In genomic region chr1:60042796-60043469, GRCm38 (mm10) we compare ENCODE assay signal across 8 mouse cellular contexts. TPM values are rescaled to one million over a fixed set of nuclear protein-coding genes. Genes with fewer than 3 reads are reported as not detected.
DNase-seq lines count a peak whose midpoint lies in the region; ATAC-seq and TF ChIP-seq lines count a peak whose summit lies in the region.

Gene Ica1l (minus strand): TSS chr1:60043184.

- peak within 1 kb of the TSS; percentile 79 for H3K9ac ChIP-seq in embryonic facial prominence, embryonic 11.5 days (replicated peaks; ENCODE audit: low read length)
- peak within 1 kb of the TSS; percentile 94 for H3K9ac ChIP-seq in midbrain, postnatal 0 days (replicated peaks; ENCODE audit: low read length, poor library complexity, severe bottlenecking)
- H3K9ac ChIP-seq in stomach, embryonic 15.5 days: peak within 1 kb of the TSS; percentile 20; the same call in 1 of the 2 replicates

- H3K27me3 ChIP-seq in embryonic facial prominence, embryonic 11.5 days (ENCODE audit: control insufficient read depth, insufficient read depth, low read length): peaks cover 14% of the 10 kb centered on the region
- no peaks in the 10 kb centered on the region for H3K27me3 ChIP-seq in midbrain, postnatal 0 days (ENCODE audit: insufficient read depth, low read length)
- H3K27me3 ChIP-seq in stomach, embryonic 15.5 days (replicated peaks): peaks cover 13% of the 10 kb centered on the region

- H3K36me3 ChIP-seq in embryonic facial prominence, embryonic 11.5 days (replicated peaks; ENCODE audit: control insufficient read depth, insufficient read depth, low read depth, low read length): no peaks in the 10 kb centered on the region
- H3K36me3 ChIP-seq in midbrain, postnatal 0 days (ENCODE audit: insufficient read depth, low read length): no peaks in the 10 kb centered on the region
- no peaks in the 10 kb centered on the region for H3K36me3 ChIP-seq in stomach, embryonic 15.5 days

- no peaks in the 10 kb centered on the region for H3K9me3 ChIP-seq in embryonic facial prominence, embryonic 11.5 days (replicated peaks; ENCODE audit: control insufficient read depth, low read length)
- no peaks in the 10 kb centered on the region for H3K9me3 ChIP-seq in midbrain, postnatal 0 days (ENCODE audit: low read length)
- no peaks in the 10 kb centered on the region for H3K9me3 ChIP-seq in stomach, embryonic 15.5 days

- DNase-seq in A20 (ENCODE audit: low read depth, low spot score) (peak; percentile 64), liver (peak; percentile 18)
- peak; percentile 83 for DNase-seq in adrenal gland, postnatal 14 days
- peak; percentile 64 for DNase-seq in embryonic facial prominence, embryonic 11.5 days (ENCODE audit: low spot score)
- peak; percentile 14 to 25 for DNase-seq in heart, adult 9 months (ENCODE audit: low spot score in 2 of 2)
- peak; percentile 1 to 25 for DNase-seq in kidney, adult 8-10 months
- peak; percentile 58 for DNase-seq in midbrain, postnatal 0 days (ENCODE audit: low spot score)

- no peaks in the 10 kb centered on the region for H3K4me1 ChIP-seq in embryonic facial prominence, embryonic 11.5 days (ENCODE audit: control insufficient read depth, insufficient read depth, low read length)
- H3K4me1 ChIP-seq in midbrain, postnatal 0 days (ENCODE audit: insufficient read depth, low read length): no peaks in the 10 kb centered on the region
- H3K4me1 ChIP-seq in stomach, embryonic 15.5 days: peaks cover 6% of the 10 kb centered on the region

- peak within 1 kb of the TSS; percentile 95 for H3K4me2 ChIP-seq in embryonic facial prominence, embryonic 11.5 days (ENCODE audit: low read depth, low read length)
- peak within 1 kb of the TSS; percentile 79 for H3K4me2 ChIP-seq in midbrain, postnatal 0 days (ENCODE audit: low read depth, low read length, poor library complexity, severe bottlenecking)
- peak within 1 kb of the TSS; percentile 78 for H3K4me2 ChIP-seq in stomach, embryonic 15.5 days

- H3K27ac ChIP-seq in embryonic facial prominence, embryonic 11.5 days (replicated peaks; ENCODE audit: low read depth, low read length): no peak within 1 kb of the TSS
- peak within 1 kb of the TSS; percentile 92 for H3K27ac ChIP-seq in midbrain, postnatal 0 days (ENCODE audit: low read depth, low read length)
- no peak within 1 kb of the TSS for H3K27ac ChIP-seq in stomach, embryonic 15.5 days

- peak within 1 kb of the TSS; percentile 77 for H3K4me3 ChIP-seq in embryonic facial prominence, embryonic 11.5 days (ENCODE audit: low read depth, low read length)
- peak within 1 kb of the TSS; percentile 89 for H3K4me3 ChIP-seq in midbrain, postnatal 0 days (ENCODE audit: low read depth, low read length)
- H3K4me3 ChIP-seq in stomach, embryonic 15.5 days (replicated peaks): peak within 1 kb of the TSS; percentile 71

- TF ChIP-seq CTCF in midbrain, postnatal 0 days (IDR thresholded peaks at IDR 0.05): no peak

- ATAC-seq in embryonic facial prominence, embryonic 11.5 days (replicated peaks; ENCODE audit: insufficient number of reproducible peaks, low FRiP score, low TSS enrichment, low read depth): peak; percentile 87
- peak; percentile 88 for ATAC-seq in midbrain, postnatal 0 days (ENCODE audit: low FRiP score)
- ATAC-seq in stomach, embryonic 15.5 days (ENCODE audit: insufficient read depth, low FRiP score, low read depth): peak; percentile 65; the same call in 1 of the 2 replicates

- WGBS in embryonic facial prominence, embryonic 11.5 days: under 1% methylated on average over 51 of the region's 99 CpGs
- WGBS in midbrain, postnatal 0 days: under 1% methylated on average over 59 of the region's 99 CpGs
- WGBS in stomach, embryonic 15.5 days: under 1% methylated on average over 77 of the region's 99 CpGs

RNA-seq across cellular contexts. Expression of gene Ica1l, which starts in this region (rescaled TPM):
- total RNA-seq in adrenal gland, postnatal 14 days (2021): 1.7 and 2.1 TPM in 2 replicates
- polyA plus RNA-seq in embryonic facial prominence, embryonic 11.5 days (2014; fragmentation: Nextera tagmentation; extraction: Ambion mirVana): 1.2 and 2.2 TPM in 2 replicates
- total RNA-seq in midbrain, postnatal 0 days (2014; rRNA removed): 63.8 and 76.5 TPM in 2 replicates
- polyA plus RNA-seq in midbrain, postnatal 0 days (2015; fragmentation: Nextera tagmentation; extraction: Ambion mirVana): 76.6 and 79.4 TPM in 2 replicates
- polyA plus RNA-seq in stomach, embryonic 15.5 days (2015; fragmentation: Nextera tagmentation; extraction: Ambion mirVana): 0.70 and 1.4 TPM in 2 replicates

Comparison
In these comparisons a context has a peak if more than half of its experiments do, and no peak if none do; other contexts are left out.
1. RNA of gene Ica1l (total RNA-seq): 63.8 to 76.5 TPM in midbrain, postnatal 0 days; 1.7 to 2.1 TPM in adrenal gland, postnatal 14 days; every median in the first group is over 10 times any median in the second.
2. RNA of gene Ica1l (polyA plus RNA-seq): 76.6 to 79.4 TPM in midbrain, postnatal 0 days; 1.2 to 2.2 TPM in embryonic facial prominence, embryonic 11.5 days and 0.70 to 1.4 TPM in stomach, embryonic 15.5 days; every median in the first group is over 10 times any median in the second.
3. DNase-seq: peak in every context shown above with its lines; median percentile 83 in adrenal gland, postnatal 14 days; 64 in A20; 64 in embryonic facial prominence, embryonic 11.5 days; 58 in midbrain, postnatal 0 days; 20 in heart, adult 9 months; 18 in liver; 13 in kidney, adult 8-10 months.
4. H3K9ac ChIP-seq: peak in every context shown above with its lines; median percentile 94 in midbrain, postnatal 0 days; 79 in embryonic facial prominence, embryonic 11.5 days; 20 in stomach, embryonic 15.5 days.
5. Peak in every context shown above with its lines, with median percentiles within 50 percentile points of each other: ATAC-seq, H3K4me2 ChIP-seq and H3K4me3 ChIP-seq.